Mouse (Mus musculus) NIH3T3 (cell line): Measurements from ENCODE around the gene Papss1.

ENCODE experiments used
- DNase-seq: peaks from one replicate; pipeline ENCODE4 v3.0.0-alpha.2; 2012; ENCODE audit warnings: low read depth

Papss1 gene

DNA sequence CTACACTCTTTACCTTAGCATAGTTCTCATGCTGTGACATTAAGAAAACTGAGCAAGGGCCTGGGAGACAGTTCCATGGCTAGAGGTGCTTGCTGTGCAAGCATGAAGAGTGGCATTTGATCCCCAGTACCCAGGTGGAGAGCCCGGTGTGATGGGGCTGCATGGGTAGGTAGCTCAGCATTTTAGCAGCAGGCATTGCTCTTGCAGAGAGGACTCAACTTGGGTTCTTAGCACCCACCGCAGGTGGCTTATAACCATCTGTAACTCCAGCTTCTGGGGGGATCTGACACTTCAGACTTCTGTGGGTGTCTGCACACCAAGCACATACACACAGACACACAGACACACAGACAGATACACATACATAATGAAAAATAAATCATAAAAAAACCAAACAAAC, 69.5 kb downstream of the Papss1 start:
- no peak for DNase-seq

DNA sequence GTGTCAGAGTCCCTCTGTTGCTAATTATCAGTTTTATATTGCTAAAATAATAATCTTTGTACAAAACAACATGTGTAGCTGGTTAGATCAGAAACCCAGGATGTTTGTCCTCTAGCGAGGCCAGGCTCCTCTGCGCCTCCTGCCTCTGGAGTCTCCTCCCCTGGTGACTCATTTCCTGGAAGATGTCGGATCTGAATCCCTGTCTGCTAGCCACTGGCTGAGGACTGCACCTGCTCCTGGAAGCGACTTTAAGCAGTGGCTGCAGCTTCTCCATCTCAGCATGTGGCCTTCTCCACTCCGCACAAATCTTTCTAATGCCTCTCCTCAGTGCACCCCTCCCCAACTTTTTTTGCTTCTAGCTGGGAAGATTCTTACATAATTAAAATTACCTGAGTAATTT, 71.6 kb downstream of the Papss1 start:
- DNase-seq: peak; percentile 25

DNA sequence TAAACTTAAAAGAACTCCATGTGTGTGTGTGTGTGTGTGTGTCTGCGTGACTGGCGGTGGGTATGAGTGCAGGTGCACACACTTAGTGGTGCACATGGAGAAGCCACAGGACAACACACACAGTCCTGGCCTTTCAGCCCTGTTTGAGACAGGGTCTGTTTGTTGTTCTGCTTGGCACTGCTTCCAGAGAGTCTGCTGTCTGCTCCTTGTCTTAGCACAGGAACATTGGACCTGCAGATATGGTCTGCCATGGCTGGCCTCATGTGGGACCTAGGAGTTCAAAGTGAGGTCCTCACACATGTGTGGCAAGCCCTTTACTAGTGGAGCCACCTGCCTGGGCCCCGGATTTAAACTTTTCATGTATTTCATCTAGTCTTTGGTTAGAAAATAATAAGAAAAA, 72.4 kb downstream of the Papss1 start:
- DNase-seq: no peak

DNA sequence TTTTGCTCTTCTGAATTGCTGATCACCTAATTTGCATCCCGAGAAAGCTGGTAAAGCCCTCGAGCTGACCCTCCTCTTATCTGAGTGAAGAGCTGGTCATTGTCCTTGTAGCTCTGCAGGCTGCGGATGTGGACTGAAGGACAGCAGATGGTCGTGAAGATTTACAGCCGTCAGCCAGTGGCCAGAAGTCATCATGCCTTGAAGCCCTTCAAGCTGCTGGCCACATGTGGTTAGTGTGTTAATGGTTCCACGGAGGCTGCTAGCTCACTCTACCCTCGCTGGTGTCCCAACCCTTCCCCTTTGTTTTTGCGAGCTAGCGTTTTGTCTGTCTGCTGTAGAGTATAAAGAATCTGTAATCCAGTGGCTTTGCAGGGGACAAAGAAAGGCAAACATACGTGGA, 73.1 kb downstream of the Papss1 start:
- DNase-seq: no peak

DNA sequence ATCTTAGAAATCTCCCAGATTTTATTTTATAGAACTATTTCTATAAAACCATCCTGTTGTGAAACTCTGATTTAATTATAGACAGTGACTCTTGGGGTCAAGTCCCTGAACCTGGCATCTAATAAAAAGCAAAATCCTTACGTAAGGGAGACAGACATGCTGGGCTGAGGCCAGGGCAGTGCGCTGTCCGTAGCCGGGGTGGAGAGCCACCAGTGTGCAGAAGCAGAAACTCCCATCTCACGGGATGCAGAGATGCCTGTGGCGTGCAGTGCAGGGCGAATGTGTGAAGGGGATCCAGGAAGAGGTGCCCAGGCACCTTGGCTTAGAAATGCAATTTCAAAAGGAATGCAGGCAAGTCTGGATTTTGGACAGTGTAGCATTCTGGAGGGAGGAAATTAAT, 73.6 kb downstream of the Papss1 start:
- peak; percentile 48 for DNase-seq

DNA sequence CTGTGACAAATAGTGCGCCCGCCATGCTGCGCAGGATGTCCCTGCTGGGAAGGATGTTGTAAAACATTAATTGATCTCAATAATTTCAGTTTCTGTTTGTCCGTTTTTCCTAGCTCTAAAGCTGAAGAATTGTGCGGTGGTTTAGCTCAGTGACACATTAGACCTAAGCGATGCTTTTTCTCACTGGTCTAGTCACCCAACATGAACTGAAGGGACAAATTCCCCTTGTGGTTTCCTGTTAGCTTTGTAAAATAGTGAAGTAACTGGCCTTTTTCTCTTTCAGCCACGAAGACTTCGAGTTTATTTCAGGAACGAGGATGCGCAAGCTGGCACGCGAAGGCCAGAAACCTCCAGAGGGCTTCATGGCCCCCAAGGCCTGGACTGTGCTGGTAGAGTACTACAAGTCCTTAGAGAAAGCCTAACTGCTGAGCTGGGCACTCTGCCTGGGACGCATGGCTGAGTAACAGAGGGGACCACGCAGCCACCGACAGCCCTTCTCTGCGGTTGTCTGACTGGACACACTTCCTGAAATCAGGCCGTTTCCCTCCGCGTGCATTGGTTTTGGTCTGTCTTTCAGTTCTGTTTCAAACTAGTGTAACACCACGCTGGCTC, 78.2 kb downstream of the Papss1 start:
- DNase-seq: no peak

DNA sequence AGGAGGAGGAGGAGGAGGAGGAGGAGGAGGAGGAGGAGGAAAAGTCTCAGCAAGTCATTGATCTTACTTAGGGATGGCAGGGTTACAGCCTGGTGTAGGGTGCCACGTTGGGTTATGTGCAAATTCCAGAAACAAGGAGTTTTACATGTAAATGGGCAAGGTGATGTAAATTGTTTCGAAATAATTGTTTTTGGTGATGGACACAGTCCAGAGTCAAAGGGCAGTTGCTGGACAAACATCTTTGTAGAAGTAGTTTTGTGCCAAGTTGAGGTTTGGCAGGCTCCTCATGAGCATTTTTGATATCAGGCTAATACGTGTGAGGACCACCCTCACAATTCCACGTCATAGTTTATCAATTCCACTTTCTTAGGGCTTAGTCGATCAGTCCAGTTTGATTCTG, 80.6 kb downstream of the Papss1 start:
- DNase-seq: peak; percentile 87

DNA sequence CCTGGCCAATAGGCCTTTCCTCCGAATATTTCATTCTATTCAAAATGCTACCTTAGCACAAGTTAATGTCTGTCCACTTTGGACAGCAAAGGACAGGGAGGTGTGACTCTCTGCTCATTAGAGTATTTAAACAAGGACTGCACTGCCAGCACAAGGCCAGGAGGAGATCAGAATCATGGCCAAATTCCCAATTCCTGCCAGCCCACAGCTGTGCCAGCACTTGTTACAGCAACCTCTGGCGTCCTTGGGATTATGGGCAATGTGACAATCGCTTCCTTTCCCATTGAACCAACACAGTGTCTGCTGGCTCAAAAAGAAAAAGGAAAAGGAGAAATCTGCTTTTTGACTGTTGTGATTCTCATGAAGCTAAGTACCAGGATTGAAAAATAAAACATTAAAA, 89.8 kb downstream of the Papss1 start:
- no peak for DNase-seq

DNA sequence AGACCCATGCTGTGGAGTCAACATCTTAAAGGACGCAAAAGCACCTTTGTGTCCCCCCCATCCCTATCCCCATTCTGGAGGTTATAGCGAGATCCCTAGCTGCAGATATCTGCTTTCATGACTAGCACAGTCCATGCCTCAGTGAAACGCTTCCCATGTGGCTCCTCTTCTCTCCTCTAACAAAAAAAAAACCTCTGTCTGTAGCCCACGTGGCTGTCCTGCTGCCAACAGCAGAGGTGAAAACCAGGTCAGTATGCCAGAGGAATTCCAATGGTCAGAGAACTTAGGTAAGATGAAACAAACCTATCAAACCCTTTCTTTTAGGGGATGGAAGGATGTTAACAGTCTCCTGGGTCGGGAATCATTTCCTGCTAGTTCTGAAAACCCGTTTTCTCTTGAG, 91.5 kb downstream of the Papss1 start:
- no peak for DNase-seq

DNA sequence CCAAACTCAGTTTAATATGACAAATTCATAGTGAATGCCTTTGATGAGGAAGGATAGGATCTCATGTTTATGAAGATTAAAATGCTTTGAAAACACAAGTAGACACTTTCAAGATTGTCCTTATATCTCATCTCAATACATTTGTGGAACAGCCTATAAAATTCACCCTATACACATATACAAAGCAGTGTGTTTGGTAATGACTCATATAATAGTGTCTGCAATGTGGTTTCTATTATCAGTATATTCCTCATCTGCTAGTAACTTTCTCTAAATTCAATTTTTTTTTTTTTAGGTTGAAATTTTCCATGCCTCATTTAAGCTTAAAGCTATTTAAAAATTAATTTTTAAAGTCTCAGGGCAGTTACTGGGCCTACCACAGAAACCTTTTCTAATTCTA, 95.6 kb downstream of the Papss1 start:
- DNase-seq: peak; percentile 54

DNA sequence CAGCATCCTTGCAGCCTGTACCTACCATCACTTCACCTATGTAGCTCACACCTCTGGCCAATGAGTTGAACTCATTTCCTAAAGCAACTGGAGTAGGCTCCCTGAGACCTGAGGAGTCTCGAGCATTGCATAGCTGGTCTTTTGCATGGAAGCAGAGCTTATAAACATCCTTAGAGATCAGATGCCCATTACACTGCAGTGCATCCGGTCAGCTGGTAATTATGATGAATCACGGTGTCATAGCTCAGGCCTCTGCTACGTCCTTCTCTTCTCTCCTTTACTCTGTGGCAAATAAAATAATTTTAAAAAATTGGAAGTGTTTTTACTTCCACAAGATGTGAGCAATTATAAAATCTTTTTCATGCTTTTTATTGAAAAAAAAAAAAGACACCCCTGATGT, 96.1 kb downstream of the Papss1 start:
- DNase-seq: peak; percentile 49

DNA sequence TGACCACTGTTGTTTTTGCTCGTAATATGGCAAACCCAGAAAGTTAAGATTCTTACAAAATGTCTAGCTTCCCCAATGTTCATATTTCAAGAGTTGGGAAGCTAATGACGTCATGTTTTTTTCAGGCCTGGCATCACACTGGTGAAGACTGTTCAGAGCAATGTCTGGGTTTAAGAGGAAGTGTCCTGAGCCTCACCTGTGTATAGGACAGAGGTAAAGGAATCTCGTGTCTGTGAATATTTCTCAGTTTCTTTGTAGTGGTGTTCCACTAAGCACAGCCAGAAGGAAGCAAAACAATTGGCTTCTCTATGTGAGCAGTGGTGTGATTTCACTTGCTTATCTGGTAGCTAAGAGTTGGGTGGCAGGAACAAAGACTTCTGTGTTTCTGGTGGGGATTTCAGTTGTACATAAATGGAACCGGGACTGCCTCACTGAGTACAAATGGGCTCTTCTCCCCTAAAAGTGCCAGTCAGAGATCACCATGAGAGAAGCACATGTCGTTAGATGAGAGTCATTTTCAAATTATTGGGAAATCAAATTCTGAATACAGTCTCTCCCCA, 98.1 kb downstream of the Papss1 start:
- no peak for DNase-seq

DNA sequence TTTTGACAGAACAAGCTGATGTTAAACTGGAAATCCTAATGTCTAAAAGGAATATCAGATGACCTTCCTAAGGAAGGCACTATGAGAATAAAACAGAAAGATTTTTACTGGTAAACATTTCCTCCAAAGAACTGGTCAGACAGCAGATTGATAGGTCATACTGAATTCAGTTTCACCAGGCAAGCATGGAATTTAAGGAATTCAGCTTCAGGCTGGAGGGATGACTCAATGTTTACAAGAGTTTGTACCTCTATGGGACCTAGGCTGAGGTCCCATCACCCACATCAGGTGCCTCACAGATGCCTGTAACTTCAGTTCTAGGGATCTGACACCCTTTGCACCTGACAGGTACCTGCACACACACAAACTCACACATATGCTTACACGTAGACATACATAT, 105.3 kb downstream of the Papss1 start:
- peak; percentile 43 for DNase-seq

DNA sequence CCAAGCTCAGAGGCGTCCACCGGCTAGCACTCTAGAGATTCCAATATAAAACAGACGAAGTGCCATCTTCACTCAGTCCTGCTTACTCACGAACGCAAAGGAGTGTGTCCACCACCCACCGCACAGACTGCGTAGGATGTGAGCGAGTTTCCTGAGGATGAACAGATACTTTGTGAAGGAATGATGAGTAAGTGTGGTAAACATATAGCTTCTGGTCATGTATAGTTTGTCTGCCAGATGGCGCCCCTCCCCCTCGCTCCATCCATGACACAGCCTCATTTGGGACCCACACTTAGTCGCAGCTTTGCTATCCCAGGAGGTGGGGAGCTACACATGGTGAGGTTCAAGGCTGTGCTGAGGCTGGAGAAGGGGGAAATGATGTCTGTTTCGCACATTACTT, 121.5 kb downstream of the Papss1 start:
- no peak for DNase-seq

DNA sequence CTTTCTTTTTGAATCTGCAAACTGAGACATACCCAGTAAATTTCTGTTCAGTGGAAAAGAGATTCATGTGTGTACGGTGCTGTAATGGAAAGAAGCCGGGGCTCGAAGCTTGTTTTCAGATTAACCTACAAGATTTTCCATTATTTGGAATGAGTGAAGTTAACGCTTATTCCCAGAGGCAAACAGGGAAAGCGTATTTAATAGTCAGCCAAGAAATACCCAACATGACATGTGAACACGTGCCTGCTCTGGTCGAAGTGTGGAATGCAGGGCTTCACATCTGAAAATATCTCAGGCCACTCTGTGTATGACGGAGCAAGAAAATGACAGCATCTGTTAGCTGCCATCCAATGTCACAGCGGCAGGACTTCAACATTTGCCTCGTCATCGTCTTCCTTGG, 125.4 kb downstream of the Papss1 start:
- DNase-seq: no peak

DNA sequence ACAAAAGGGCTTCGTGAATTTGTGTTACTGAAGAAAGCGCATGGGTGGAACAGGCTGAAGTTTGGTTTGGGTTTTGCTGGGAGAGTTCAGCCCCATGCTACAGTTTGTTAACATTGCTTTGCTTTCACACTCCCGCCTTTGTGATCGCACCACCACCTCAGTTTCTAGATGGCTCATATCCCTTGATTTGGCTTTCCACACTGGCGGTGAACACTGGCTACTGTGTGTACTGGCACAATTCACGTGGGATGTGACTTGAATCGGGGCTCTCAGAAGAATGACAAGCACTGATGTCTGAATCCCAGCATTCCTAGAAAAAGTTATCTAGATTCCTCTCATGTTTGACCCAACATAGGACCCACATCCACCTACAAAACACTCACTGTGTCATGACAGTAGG, 126.0 kb downstream of the Papss1 start:
- no peak for DNase-seq

DNA sequence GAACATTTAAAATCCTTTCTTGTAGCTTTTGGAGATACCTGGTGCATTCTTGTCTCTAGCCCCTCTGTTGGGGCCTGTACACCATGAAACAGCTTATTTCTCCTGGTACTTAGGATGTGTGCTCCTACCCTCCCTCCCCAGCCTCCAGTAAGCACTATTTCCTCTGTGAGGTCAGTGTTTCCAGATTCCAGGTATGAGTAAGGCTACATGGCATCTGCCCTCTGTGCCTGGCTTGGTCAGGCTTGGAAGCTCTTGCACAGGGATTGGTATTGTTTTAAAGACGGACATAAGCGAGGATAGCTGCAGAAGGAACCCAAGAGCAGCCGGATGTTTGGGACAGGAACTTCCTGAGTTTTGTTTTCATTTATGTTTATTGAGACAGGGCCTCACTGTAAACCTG, 126.6 kb downstream of the Papss1 start:
- DNase-seq: no peak
